In genomic region chr13:23556906-23557305, GRCm38 (mm10) we compare ENCODE assay signal across 10 mouse cellular contexts. TPM values are rescaled to one million over a fixed set of nuclear protein-coding genes. Genes with fewer than 3 reads are reported as not detected.
DNase-seq lines count a peak whose midpoint lies in the region; ATAC-seq and TF ChIP-seq lines count a peak whose summit lies in the region.
"Had no signal": no experiment of that assay in that cellular context is flagged by ENCODE, and none has a peak within 500 bp of the region (broad histone marks: within the 10 kb centered on the region; RNA-seq: fewer than 3 reads in every experiment).

No protein-coding gene starts in this region.

- no peak overlapping the region for H3K9ac ChIP-seq in heart, embryonic 16.5 days (ENCODE audit: low read length)
- H3K9ac ChIP-seq in ES-E14 (ENCODE audit: insufficient read depth, low read depth, low read length, poor library complexity, severe bottlenecking): peak overlapping the region; percentile 43; the same call in 1 of the 2 replicates
- H3K9ac ChIP-seq in hindbrain, embryonic 11.5 days (ENCODE audit: low read depth, low read length): no peak overlapping the region
- peak overlapping the region; percentile 10; the same call in 1 of the 2 replicates for H3K9ac ChIP-seq in liver, postnatal 0 days (replicated peaks)

- in situ Hi-C loops in ES-E14 (cut with MboI; ENCODE audit: low sequenced_read_pairs in 2 of 2, unreplicated experiment in 2 of 2): loop anchor here (10.0 to 25.0 kb wide), 3 partner anchors 188 to 1820 kb away; partner anchors contain the start of genes Hist1h4j (in 2 of the 2), Hist1h2ag (in 1 of the 2), Hist1h2ah (in 1 of the 2) and Hist1h2bb (in 1 of the 2)

- no peak for TF ChIP-seq CTCF in liver, postnatal 0 days (IDR thresholded peaks at IDR 0.05; ENCODE audit: low read depth)

- intact Hi-C loops in heart, postnatal 25 days (cut with DNase I): no loop called here

- H3K4me2 ChIP-seq in heart, embryonic 16.5 days (ENCODE audit: low read depth, low read length): 0 out of 2 replicates have a peak overlapping the region, but pooled peaks have one; percentile 4
- H3K4me2 ChIP-seq in hindbrain, embryonic 11.5 days (replicated peaks; ENCODE audit: low read depth, low read length): no peak overlapping the region; the same call in 1 of the 2 replicates
- peak overlapping the region; percentile 90 for H3K4me2 ChIP-seq in liver, postnatal 0 days (ENCODE audit: low read depth, low read length)

- DNase-seq in heart, postnatal 25 days (ENCODE audit: low spot score): no peak
- no peak for DNase-seq in ES-E14 (ENCODE audit: low read depth, low spot score)
- DNase-seq in hindbrain, embryonic 11.5 days (ENCODE audit: low spot score): no peak
- DNase-seq in liver, postnatal 0 days: no peak
- no peak for DNase-seq in layer of hippocampus, postnatal 14 days (ENCODE audit: low spot score in 2 of 2)
- DNase-seq: gastrocnemius, postnatal 25 days had no signal

- H3K9me3 ChIP-seq in heart, embryonic 16.5 days (replicated peaks; ENCODE audit: control insufficient read depth, low read length): no peaks in the 10 kb centered on the region
- H3K9me3 ChIP-seq in ES-E14 (ENCODE audit: control insufficient read depth, insufficient read depth, low read depth, low read length): no peaks in the 10 kb centered on the region
- H3K9me3 ChIP-seq in hindbrain, embryonic 11.5 days (ENCODE audit: control insufficient read depth, low read length): no peaks in the 10 kb centered on the region
- no peaks in the 10 kb centered on the region for H3K9me3 ChIP-seq in liver, postnatal 0 days (ENCODE audit: low read length)
- H3K9me3 ChIP-seq: G1E had no signal

- H3K36me3 ChIP-seq in heart, embryonic 16.5 days (ENCODE audit: control insufficient read depth, insufficient read depth): no peaks in the 10 kb centered on the region
- no peaks in the 10 kb centered on the region for H3K36me3 ChIP-seq in ES-E14 (ENCODE audit: control insufficient read depth, insufficient read depth, low read length, poor library complexity, severe bottlenecking)
- H3K36me3 ChIP-seq in hindbrain, embryonic 11.5 days (ENCODE audit: control insufficient read depth, insufficient read depth, low read length): no peaks in the 10 kb centered on the region
- no peaks in the 10 kb centered on the region for H3K36me3 ChIP-seq in liver, postnatal 0 days (replicated peaks; ENCODE audit: insufficient read depth, low read length)
- H3K36me3 ChIP-seq: G1E had no signal

- 72% methylated on average over 3 of the region's 3 CpGs for WGBS in heart, embryonic 16.5 days
- WGBS in hindbrain, embryonic 11.5 days: 73% methylated on average over 3 of the region's 3 CpGs
- 63% methylated on average over 3 of the region's 3 CpGs for WGBS in liver, postnatal 0 days (ENCODE audit: insufficient replicate concordance)

- peaks cover 6% of the 10 kb centered on the region for H3K4me1 ChIP-seq in heart, embryonic 16.5 days (ENCODE audit: control insufficient read depth, insufficient read depth, low read length)
- 0 out of 4 replicates have a peak, but pooled peaks cover 0 to 2% of the 10 kb centered on the region in 2 experiments for H3K4me1 ChIP-seq in ES-E14 (ENCODE audit: control insufficient read depth in 2 of 2, insufficient read depth in 2 of 2, low read length in 2 of 2, poor library complexity in 1 of 2)
- H3K4me1 ChIP-seq in hindbrain, embryonic 11.5 days (replicated peaks; ENCODE audit: control insufficient read depth, insufficient read depth, low read length): no peaks in the 10 kb centered on the region
- H3K4me1 ChIP-seq in liver, postnatal 0 days (ENCODE audit: insufficient read depth): peaks cover 8% of the 10 kb centered on the region

- no peak overlapping the region; the same call in 1 of the 2 replicates for H3K27ac ChIP-seq in heart, embryonic 16.5 days (ENCODE audit: low read length)
- peak overlapping the region; percentile 62; the same call in 1 of the 2 replicates for H3K27ac ChIP-seq in ES-E14 (ENCODE audit: insufficient read depth, low read depth, low read length, poor library complexity, severe bottlenecking)
- 0 out of 2 replicates have a peak overlapping the region, but pooled peaks have one; percentile 36 for H3K27ac ChIP-seq in hindbrain, embryonic 11.5 days (ENCODE audit: low read depth, low read length)
- H3K27ac ChIP-seq in liver, postnatal 0 days (ENCODE audit: low read depth): peak overlapping the region; percentile 97

- no peak overlapping the region for H3K4me3 ChIP-seq in heart, embryonic 16.5 days (ENCODE audit: low read length)
- H3K4me3 ChIP-seq in ES-E14 (ENCODE audit: insufficient read depth in 1 of 2, low read depth in 1 of 2, low read length in 2 of 2, poor library complexity in 1 of 2, severe bottlenecking in 1 of 2): no peak overlapping the region
- H3K4me3 ChIP-seq in hindbrain, embryonic 11.5 days (ENCODE audit: low read depth, low read length): no peak overlapping the region
- peak overlapping the region; percentile 64 for H3K4me3 ChIP-seq in liver, postnatal 0 days (ENCODE audit: low read depth, low read length)

- ATAC-seq in heart, embryonic 16.5 days (replicated peaks; ENCODE audit: extremely low read depth, insufficient read depth, low FRiP score): no peak
- no peak for ATAC-seq in hindbrain, embryonic 11.5 days (ENCODE audit: low FRiP score)
- ATAC-seq in liver, postnatal 0 days: no peak
- no peak for ATAC-seq in monocyte, adult 5-6 weeks (replicated peaks; ENCODE audit: insufficient number of reproducible peaks, low FRiP score, low TSS enrichment, poor library complexity, severe bottlenecking)
- no peak for ATAC-seq in inflammation-experienced regulatory T-cells, adult 6 months

- no peak for TF ChIP-seq EP300 in liver, postnatal 0 days (IDR thresholded peaks at IDR 0.05; ENCODE audit: low read depth)

- no peaks in the 10 kb centered on the region for H3K27me3 ChIP-seq in heart, embryonic 16.5 days (ENCODE audit: control insufficient read depth, insufficient read depth, low read length)
- H3K27me3 ChIP-seq in hindbrain, embryonic 11.5 days (ENCODE audit: control insufficient read depth, insufficient read depth, low read length): no peaks in the 10 kb centered on the region
- H3K27me3 ChIP-seq in liver, postnatal 0 days (ENCODE audit: insufficient read depth, low read length): no peaks in the 10 kb centered on the region

TF ChIP-seq in ES-E14, 5 proteins besides CTCF, POLR2A, EP300 and RAD21 (continues in another document):
- TF ChIP-seq MAFK (IDR thresholded peaks at IDR 0.05; ENCODE audit: insufficient read depth, low read depth, low read length): no peak

RNA-seq across cellular contexts. Expression of gene Hist1h1d, which starts 3.8 kb away (rescaled TPM):
- polyA plus RNA-seq in heart, embryonic 16.5 days (2015; fragmentation: Nextera tagmentation; extraction: Ambion mirVana): 0.21 and 0.37 TPM in 2 replicates
- total RNA-seq in heart, postnatal 25 days (2021): 1 to 10 TPM; 1.8 to 2.5 TPM
- 68.4 and 97.6 TPM in 2 replicates for total RNA-seq in ES-E14 (2012; rRNA removed)
- 0.56 and 0.57 TPM in 2 replicates for polyA plus RNA-seq in hindbrain, embryonic 11.5 days (2014; fragmentation: Nextera tagmentation; extraction: Ambion mirVana)
- polyA plus RNA-seq in liver, postnatal 0 days (2015; fragmentation: Nextera tagmentation; extraction: Ambion mirVana): 0.43 and 0.51 TPM in 2 replicates
- total RNA-seq in layer of hippocampus, postnatal 14 days (2021): 1 to 10 TPM; 4.6 to 4.8 TPM
- total RNA-seq in monocyte, adult 5-6 weeks (2017): 16.3 to 25.9 TPM (median 21.9 TPM) in 3 replicates
- under 1 TPM; 0.20 to 0.36 (median 0.34) TPM for polyA plus RNA-seq in inflammation-experienced regulatory T-cells, adult 6 months (2017; shearing (Covaris generic))

RNA-seq across cellular contexts. Expression of gene Hist1h3e, which starts 5.3 kb away (rescaled TPM):
- polyA plus RNA-seq in heart, embryonic 16.5 days (2015; fragmentation: Nextera tagmentation; extraction: Ambion mirVana): 1.7 and 2.1 TPM in 2 replicates
- 10 to 100 TPM; 15.4 to 27.3 TPM for total RNA-seq in heart, postnatal 25 days (2021)
- 792 and 864 TPM in 2 replicates for total RNA-seq in ES-E14 (2012; rRNA removed)
- polyA plus RNA-seq in hindbrain, embryonic 11.5 days (2014; fragmentation: Nextera tagmentation; extraction: Ambion mirVana): 6.7 and 6.9 TPM in 2 replicates
- polyA plus RNA-seq in liver, postnatal 0 days (2015; fragmentation: Nextera tagmentation; extraction: Ambion mirVana): 3.6 and 4.6 TPM in 2 replicates
- 10 to 100 TPM; 60.0 to 69.0 TPM for total RNA-seq in layer of hippocampus, postnatal 14 days (2021)
- 12.4 to 48.1 TPM (median 39.4 TPM) in 3 replicates for total RNA-seq in monocyte, adult 5-6 weeks (2017)
- 1 to 10 TPM in 2 of 3 experiments, under 1 TPM in 1; 0.89 to 4.0 (median 4.0) TPM for polyA plus RNA-seq in inflammation-experienced regulatory T-cells, adult 6 months (2017; shearing (Covaris generic))

RNA-seq across cellular contexts. Expression of gene Hist1h4f, which starts 5.5 kb away (rescaled TPM):
- 0.53 TPM in 1 of 2 replicates, not detected in the other for polyA plus RNA-seq in heart, embryonic 16.5 days (2015; fragmentation: Nextera tagmentation; extraction: Ambion mirVana)
- 10 to 100 TPM; 33.0 to 46.9 TPM for total RNA-seq in heart, postnatal 25 days (2021)
- 1,886 and 2,172 TPM in 2 replicates for total RNA-seq in ES-E14 (2012; rRNA removed)
- polyA plus RNA-seq in hindbrain, embryonic 11.5 days (2014; fragmentation: Nextera tagmentation; extraction: Ambion mirVana): 0.56 and 0.80 TPM in 2 replicates
- 1.1 and 1.2 TPM in 2 replicates for polyA plus RNA-seq in liver, postnatal 0 days (2015; fragmentation: Nextera tagmentation; extraction: Ambion mirVana)
- 100 to 1,000 TPM; 122 to 142 TPM for total RNA-seq in layer of hippocampus, postnatal 14 days (2021)
- total RNA-seq in monocyte, adult 5-6 weeks (2017): 42.2 to 123 TPM (median 49.9 TPM) in 3 replicates
- polyA plus RNA-seq in inflammation-experienced regulatory T-cells, adult 6 months (2017; shearing (Covaris generic)): 1 to 10 TPM in 1 of 3 experiments, not detected in 2; 3.2 TPM

RNA-seq across cellular contexts. Expression of gene Hist1h3f, which starts 13.1 kb away (rescaled TPM):
- 0.20 and 0.37 TPM in 2 replicates for polyA plus RNA-seq in heart, embryonic 16.5 days (2015; fragmentation: Nextera tagmentation; extraction: Ambion mirVana)
- 10 to 100 TPM in 1 of 2 experiments, 1 to 10 TPM in 1; 6.4 to 10.6 TPM for total RNA-seq in heart, postnatal 25 days (2021)
- 245 and 289 TPM in 2 replicates for total RNA-seq in ES-E14 (2012; rRNA removed)
- polyA plus RNA-seq in hindbrain, embryonic 11.5 days (2014; fragmentation: Nextera tagmentation; extraction: Ambion mirVana): 1.0 and 1.1 TPM in 2 replicates
- 1.3 and 1.5 TPM in 2 replicates for polyA plus RNA-seq in liver, postnatal 0 days (2015; fragmentation: Nextera tagmentation; extraction: Ambion mirVana)
- total RNA-seq in layer of hippocampus, postnatal 14 days (2021): 10 to 100 TPM; 19.7 to 24.2 TPM
- total RNA-seq in monocyte, adult 5-6 weeks (2017): 0.53 to 21.8 TPM (median 16.4 TPM) in 3 replicates
- polyA plus RNA-seq in inflammation-experienced regulatory T-cells, adult 6 months (2017; shearing (Covaris generic)): 1 to 10 TPM in 1 of 3 experiments, under 1 TPM in 2; 0.73 to 1.5 (median 0.74) TPM

RNA-seq across cellular contexts. Expression of gene Hist1h2bh, which starts 13.7 kb away (rescaled TPM):
- 0.38 and 0.52 TPM in 2 replicates for polyA plus RNA-seq in heart, embryonic 16.5 days (2015; fragmentation: Nextera tagmentation; extraction: Ambion mirVana)
- 1 to 10 TPM; 1.4 to 1.9 TPM for total RNA-seq in heart, postnatal 25 days (2021)
- 98.5 and 146 TPM in 2 replicates for total RNA-seq in ES-E14 (2012; rRNA removed)
- 0.60 and 0.89 TPM in 2 replicates for polyA plus RNA-seq in hindbrain, embryonic 11.5 days (2014; fragmentation: Nextera tagmentation; extraction: Ambion mirVana)
- 0.58 and 0.64 TPM in 2 replicates for polyA plus RNA-seq in liver, postnatal 0 days (2015; fragmentation: Nextera tagmentation; extraction: Ambion mirVana)
- total RNA-seq in layer of hippocampus, postnatal 14 days (2021): 1 to 10 TPM; 1.2 to 1.9 TPM
- 0.21 to 4.4 TPM (median 2.1 TPM) in 3 replicates for total RNA-seq in monocyte, adult 5-6 weeks (2017)
- polyA plus RNA-seq in inflammation-experienced regulatory T-cells, adult 6 months (2017; shearing (Covaris generic)): under 1 TPM in 2 of 3 experiments, not detected in 1; 0.38 to 0.89 TPM

Comparison
In these comparisons a context has a peak if more than half of its experiments do, and no peak if none do; other contexts are left out.
1. H3K9ac ChIP-seq: peak in ES-E14 (single experiment) and liver, postnatal 0 days (single experiment); none in heart, embryonic 16.5 days (single experiment) and hindbrain, embryonic 11.5 days (single experiment).
2. RNA of gene Hist1h3e, which starts 5.3 kb away (total RNA-seq): 792 to 864 TPM in ES-E14; 60.0 to 69.0 TPM in layer of hippocampus, postnatal 14 days, 15.4 to 27.3 TPM in heart, postnatal 25 days and 12.4 to 48.1 TPM in monocyte, adult 5-6 weeks; every median in the first group is over 10 times any median in the second.
3. RNA of gene Hist1h4f, which starts 5.5 kb away (total RNA-seq): 1,886 to 2,172 TPM in ES-E14; 122 to 142 TPM in layer of hippocampus, postnatal 14 days, 42.2 to 123 TPM in monocyte, adult 5-6 weeks and 33.0 to 46.9 TPM in heart, postnatal 25 days; every median in the first group is over 10 times any median in the second.